Mouse (Mus musculus): ENCODE data around the gene Kif26a.

- peak; percentile 85 for TF ChIP-seq CTCF (IDR thresholded peaks at IDR 0.05; ENCODE audit: low read depth)
- no peak for TF ChIP-seq EP300 (IDR thresholded peaks at IDR 0.05; ENCODE audit: low read depth)
These were observed 5.8 kb upstream of the Kif26a start for GRCm38 (mm10) chr12:112140231-112140630.

Measured in liver, embryonic 14.5 days (tissue).